Mouse (Mus musculus) megakaryocyte, embryonic 14.5 days (primary cell): ENCODE results near the gene 4930451I11Rik.

Experiments used
- FLI1 ChIP-seq: IDR thresholded peaks from 2 replicates; pipeline ENCODE4 v1.6.1; 2012; ENCODE audit warnings: low read length, inconsistent platforms, mixed read lengths
- GATA1 ChIP-seq: IDR thresholded peaks from 3 replicates; pipeline ENCODE4 v1.6.1; 2012; ENCODE audit warnings: mixed read lengths, low read length, inconsistent platforms, borderline replicate concordance

- TF ChIP-seq GATA1 (no peak), FLI1 (peak; percentile 99)
Measured at GRCm38 (mm10) chr7:126791851-126792720, 39.4 kb downstream of the 4930451I11Rik start, which contains the start of gene Ppp4c.
